Mouse (Mus musculus) spleen, adult 2 months (tissue): ENCODE measurements around the gene Arf3. TPM values are rescaled to one million over a fixed set of nuclear protein-coding genes. Genes with fewer than 3 reads are reported as not detected.
"Not testable (repeated sequence)": the region's sequence is repeated elsewhere in the genome, so short reads cannot be mapped to it uniquely, and the experiment has no call there.

Experiments
- DNase-seq, 2 experiments: peaks; one replicate each; pipeline versions ENCODE4 v3.0.0 to v3.0.0-alpha.2; 2012 to 2021; ENCODE audit warnings: low spot score in 2 of 2, low read depth in 1 of 2
- H3K27ac ChIP-seq: fragments of 200-500 bp; 2 replicates; pipeline ENCODE4 v1.5.1; 2012; ENCODE audit warnings: low read length, inconsistent platforms; ENCODE audit not compliant: insufficient read depth
- H3K27me3 ChIP-seq: fragments of 200-500 bp; 2 replicates; pipeline ENCODE4 v1.6.1; 2012; ENCODE audit warnings: mild to moderate bottlenecking, moderate library complexity, low read length, inconsistent platforms; ENCODE audit not compliant: control insufficient read depth, insufficient read depth
- H3K36me3 ChIP-seq: fragments of 200-500 bp; 2 replicates; pipeline ENCODE4 v1.6.1; 2012; ENCODE audit warnings: mild to moderate bottlenecking, low read length, inconsistent platforms; ENCODE audit not compliant: control insufficient read depth, insufficient read depth
- H3K4me1 ChIP-seq: fragments of 200-500 bp; 2 replicates; pipeline ENCODE4 v1.6.1; 2011; ENCODE audit warnings: inconsistent platforms; ENCODE audit not compliant: control insufficient read depth, insufficient read depth, insufficient read length
- H3K4me3 ChIP-seq: fragments of 200-500 bp; 2 replicates; pipeline ENCODE4 v1.5.1; 2011; ENCODE audit warnings: mild to moderate bottlenecking, inconsistent platforms; ENCODE audit not compliant: insufficient read depth, insufficient read length; ENCODE audit errors: extremely low read depth
- CTCF ChIP-seq: fragments of 200-500 bp; IDR thresholded peaks from 2 replicates; pipeline ENCODE4 v1.5.1; 2011; ENCODE audit warnings: mild to moderate bottlenecking, inconsistent platforms; ENCODE audit not compliant: insufficient read depth, insufficient read length, insufficient replicate concordance; ENCODE audit errors: extremely low read depth
- POLR2A ChIP-seq: fragments of 200-500 bp; IDR thresholded peaks from 2 replicates; pipeline ENCODE4 v1.6.1; 2011; ENCODE audit warnings: low read depth, low read length, inconsistent platforms
- WGBS: fragments of 180-500 bp; shearing (Covaris S2); methylation state at CpG from one replicate; pipeline ENCODE4 v1.1.7; 2018; 5-methylcytosine and 5-hydroxymethylcytosine counted together
- polyA plus RNA-seq: library from polyadenylated mRNA; depleted of rRNA; stranded (reverse); fragments of >200 nt; gene quantifications from 2 replicates; pipeline ENCODE4 v1.2.3, GENCODE M21; 2012; rRNA removed

Gene Arf3
- polyA plus RNA-seq = 65.2 and 70.5 TPM in 2 replicates

GRCm38 (mm10) chr15:98762670-98763529, at the start of gene Arf3:
Gene Arf3 (minus strand): TSS chr15:98763214.
- Histone ChIP-seq H3K4me3 (peak within 1 kb of the TSS; percentile 92), H3K36me3 (no peaks in the 10 kb centered on the region), H3K27ac (peak within 1 kb of the TSS; percentile 81), H3K4me1 (peaks cover 6% of the 10 kb centered on the region), H3K27me3 (no peaks in the 10 kb centered on the region)
- 1% methylated on average over 61 of the region's 76 CpGs for WGBS
- peak; percentile 85 to 98 for DNase-seq
- TF ChIP-seq CTCF (no peak), POLR2A (peak; percentile 79)

GRCm38 (mm10) chr15:98810212-98810611, 47.2 kb upstream of the Arf3 start:
- H3K4me3 ChIP-seq, DNase-seq, H3K27ac ChIP-seq: not testable (repeated sequence)
- Histone ChIP-seq H3K4me1 (peaks cover 26% of the 10 kb centered on the region), H3K36me3 (peaks cover 26% of the 10 kb centered on the region), H3K27me3 (peaks cover 29% of the 10 kb centered on the region)
- 82% methylated on average over 6 of the region's 6 CpGs for WGBS

GRCm38 (mm10) chr15:98809390-98809789, 46.4 kb upstream of the Arf3 start, which contains the start of gene Ddn:
Gene Ddn (minus strand): TSS chr15:98809490.
- WGBS = 91% methylated on average over 3 of the region's 3 CpGs
- peaks cover 30% of the 10 kb centered on the region for H3K27me3 ChIP-seq
- H3K36me3 ChIP-seq = peaks cover 22% of the 10 kb centered on the region
- no peak within 1 kb of the TSS; the same call in 1 of the 2 replicates for H3K4me3 ChIP-seq
- TF ChIP-seq CTCF = no peak
- no peak for TF ChIP-seq POLR2A
- H3K27ac ChIP-seq = no peak within 1 kb of the TSS
- H3K4me1 ChIP-seq = peaks cover 26% of the 10 kb centered on the region
- DNase-seq = no peak

- DNase-seq = no peak
- TF ChIP-seq CTCF (no peak), POLR2A (no peak)
- peaks cover 31% of the 10 kb centered on the region for H3K27me3 ChIP-seq
- H3K27ac ChIP-seq = no peak overlapping the region
- WGBS = 25% methylated on average over 6 of the region's 6 CpGs
- no peak overlapping the region; the same call in 1 of the 2 replicates for H3K4me3 ChIP-seq
- H3K36me3 ChIP-seq = peaks cover 15% of the 10 kb centered on the region
- peaks cover 26% of the 10 kb centered on the region for H3K4me1 ChIP-seq
Observed at GRCm38 (mm10) chr15:98808651-98809134, 45.7 kb upstream of the Arf3 start.

- Histone ChIP-seq H3K36me3 (peaks cover 9% of the 10 kb centered on the region), H3K4me3 (peak overlapping the region; percentile 28; the same call in 1 of the 2 replicates), H3K27me3 (peaks cover 32% of the 10 kb centered on the region), H3K27ac (no peak overlapping the region), H3K4me1 (peaks cover 26% of the 10 kb centered on the region)
- WGBS = 1% methylated on average over 34 of the region's 34 CpGs
- no peak for DNase-seq
- no peak for TF ChIP-seq POLR2A
- no peak for TF ChIP-seq CTCF
Observed at GRCm38 (mm10) chr15:98807895-98808650, 45.1 kb upstream of the Arf3 start.

GRCm38 (mm10) chr15:98806809-98807770, 44.1 kb upstream of the Arf3 start:
- no peak overlapping the region for H3K27ac ChIP-seq
- no peak for TF ChIP-seq CTCF
- peaks cover 35% of the 10 kb centered on the region for H3K27me3 ChIP-seq
- peak overlapping the region; percentile 8; the same call in 1 of the 2 replicates for H3K4me3 ChIP-seq
- DNase-seq = no peak
- peaks cover 26% of the 10 kb centered on the region for H3K4me1 ChIP-seq
- 5% methylated on average over 58 of the region's 58 CpGs for WGBS
- H3K36me3 ChIP-seq = peaks cover 3% of the 10 kb centered on the region
